Mouse (Mus musculus) cerebellum, postnatal 36 days (tissue): ENCODE data around the gene Lrrc1.

Experiments used
- DNase-seq, 2 experiments: peaks; one replicate each; pipeline ENCODE4 v3.0.0; 2021 to 2022; ENCODE audit warnings: mixed read lengths in 2 of 2

Gene Lrrc1

GRCm38 (mm10) chr9:77499084-77499483, 45.6 kb downstream of the Lrrc1 start:
- DNase-seq, result no peak

GRCm38 (mm10) chr9:77498406-77498805, 46.3 kb downstream of the Lrrc1 start:
- DNase-seq, result no peak

DNA sequence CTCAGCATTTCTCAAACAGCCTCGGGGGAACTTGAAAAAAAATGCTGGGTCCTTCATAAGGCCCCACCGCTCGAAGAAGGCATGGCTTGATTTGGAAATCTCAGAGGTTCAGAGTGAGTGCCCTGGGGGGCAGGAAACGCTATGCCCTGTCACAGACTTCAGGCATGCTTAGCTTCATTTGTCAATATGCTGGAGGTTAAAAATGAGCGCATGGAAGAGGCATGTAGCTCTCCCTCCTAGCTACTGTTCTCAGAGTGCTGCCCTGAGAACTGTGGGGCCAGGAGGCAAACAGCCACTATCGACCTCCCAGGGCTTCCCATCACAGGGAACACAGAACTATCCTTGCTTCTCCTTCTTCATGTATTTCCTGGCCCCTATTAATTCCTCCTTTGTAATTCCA, 47.5 kb downstream of the Lrrc1 start:
- DNase-seq, result no peak

- DNase-seq, result no peak
Observed at GRCm38 (mm10) chr9:77496540-77497062, 48.1 kb downstream of the Lrrc1 start.

DNA sequence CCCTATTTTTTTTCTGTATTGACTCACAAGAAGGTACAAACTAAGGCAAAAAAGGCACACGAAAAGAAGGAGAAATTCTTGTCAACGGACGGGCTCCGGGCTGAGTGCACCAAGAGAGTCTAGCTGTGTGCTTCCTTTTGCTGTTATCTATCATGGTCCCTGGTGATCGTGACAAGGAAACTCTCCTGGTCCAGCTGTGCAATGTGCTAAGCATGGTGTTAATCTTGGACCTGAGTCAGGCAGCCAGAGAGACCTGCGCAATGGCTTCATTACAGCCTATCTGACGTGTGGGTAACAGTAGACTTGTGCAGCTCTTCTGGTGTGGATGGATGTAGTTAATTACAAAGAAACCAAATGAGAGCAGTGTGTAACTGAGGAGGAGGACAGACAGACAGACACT, 50.4 kb downstream of the Lrrc1 start:
- DNase-seq, result no peak

DNA sequence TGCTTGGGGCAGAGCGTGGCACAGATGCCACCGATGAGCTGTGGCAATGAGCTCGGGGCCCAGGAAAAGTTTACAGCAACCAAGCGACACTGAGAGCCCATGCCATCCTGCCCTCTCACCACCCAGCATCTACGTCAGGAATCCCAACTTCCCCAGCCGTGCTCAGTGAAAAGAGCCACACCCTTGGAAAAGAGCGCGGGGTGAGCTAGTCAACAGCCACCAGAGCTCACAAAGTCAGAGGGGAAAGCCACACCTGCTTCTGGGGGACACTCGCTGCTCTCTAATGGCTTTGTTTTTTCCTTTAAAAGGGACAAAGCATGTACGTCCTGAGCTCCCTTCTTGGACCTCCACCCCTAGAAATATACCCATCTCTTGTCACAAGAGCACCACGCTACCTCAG, 56.1 kb downstream of the Lrrc1 start:
- no peak for DNase-seq

DNA sequence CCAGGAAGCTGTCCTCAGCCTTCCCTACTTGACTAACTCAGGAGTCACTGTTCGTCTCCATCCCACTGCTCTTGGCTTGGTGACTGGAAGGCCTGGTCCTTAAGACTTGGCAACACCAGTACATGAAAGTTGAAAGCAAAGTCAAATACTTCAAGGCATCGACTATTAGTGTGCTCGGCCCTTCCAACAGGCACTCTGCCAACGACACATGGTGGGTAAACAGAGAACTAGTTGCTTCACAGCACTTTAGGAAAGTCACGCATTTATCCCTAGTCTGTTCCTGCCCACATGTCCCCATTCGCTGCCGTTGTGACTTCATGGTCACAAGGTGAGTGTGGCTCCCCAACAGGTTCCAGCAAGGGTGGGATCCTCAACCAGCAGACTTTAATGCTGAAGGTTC, 57.2 kb downstream of the Lrrc1 start:
- no peak for DNase-seq

DNA sequence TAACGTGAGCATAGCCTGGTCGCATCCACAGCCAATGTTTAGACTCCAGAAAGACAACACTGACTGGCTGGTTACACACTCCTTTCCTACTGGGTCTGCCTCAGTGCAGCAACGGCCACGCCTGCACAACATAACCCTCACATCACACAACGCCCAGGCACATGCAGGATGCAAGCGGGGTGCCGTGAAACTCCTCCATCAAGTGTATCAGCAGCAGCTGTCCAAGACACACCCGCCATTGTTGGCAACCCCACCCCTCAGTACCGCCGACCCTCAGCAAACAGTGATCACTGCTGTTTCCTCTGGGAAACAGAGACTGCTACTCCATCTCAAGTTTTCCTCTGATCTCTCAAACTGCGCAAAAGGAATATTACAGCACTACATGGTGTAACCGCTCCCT, 58.8 kb downstream of the Lrrc1 start:
- DNase-seq, result no peak

- no peak for DNase-seq
Observed at GRCm38 (mm10) chr9:77484751-77485150, 59.9 kb downstream of the Lrrc1 start.

- DNase-seq, result no peak
Observed at GRCm38 (mm10) chr9:77483559-77483958, 61.1 kb downstream of the Lrrc1 start.

- no peak for DNase-seq
Observed at GRCm38 (mm10) chr9:77482281-77482680, 62.4 kb downstream of the Lrrc1 start.

GRCm38 (mm10) chr9:77481380-77481779, 63.3 kb downstream of the Lrrc1 start:
- no peak for DNase-seq

GRCm38 (mm10) chr9:77480574-77481319, 63.9 kb downstream of the Lrrc1 start:
- no peak for DNase-seq

DNA sequence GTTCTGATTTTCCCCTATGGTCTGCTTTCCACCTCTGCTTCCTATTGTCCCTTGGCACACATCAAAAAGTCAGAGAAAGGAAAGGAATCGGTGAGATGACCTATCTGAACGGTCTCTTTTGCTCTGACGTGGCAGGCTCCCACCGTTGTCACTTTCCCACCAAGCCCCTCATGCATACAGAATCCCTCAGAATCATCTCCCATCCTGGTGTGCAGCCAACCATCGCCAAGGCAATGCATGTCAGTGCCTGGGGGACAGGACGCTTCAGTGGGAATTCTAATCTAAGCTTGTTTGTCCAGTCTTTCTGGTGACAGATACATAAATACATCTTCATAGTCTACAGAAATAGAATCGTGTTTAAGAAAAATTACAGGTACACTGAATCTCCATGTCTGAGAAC, 64.7 kb downstream of the Lrrc1 start:
- DNase-seq, result no peak

DNA sequence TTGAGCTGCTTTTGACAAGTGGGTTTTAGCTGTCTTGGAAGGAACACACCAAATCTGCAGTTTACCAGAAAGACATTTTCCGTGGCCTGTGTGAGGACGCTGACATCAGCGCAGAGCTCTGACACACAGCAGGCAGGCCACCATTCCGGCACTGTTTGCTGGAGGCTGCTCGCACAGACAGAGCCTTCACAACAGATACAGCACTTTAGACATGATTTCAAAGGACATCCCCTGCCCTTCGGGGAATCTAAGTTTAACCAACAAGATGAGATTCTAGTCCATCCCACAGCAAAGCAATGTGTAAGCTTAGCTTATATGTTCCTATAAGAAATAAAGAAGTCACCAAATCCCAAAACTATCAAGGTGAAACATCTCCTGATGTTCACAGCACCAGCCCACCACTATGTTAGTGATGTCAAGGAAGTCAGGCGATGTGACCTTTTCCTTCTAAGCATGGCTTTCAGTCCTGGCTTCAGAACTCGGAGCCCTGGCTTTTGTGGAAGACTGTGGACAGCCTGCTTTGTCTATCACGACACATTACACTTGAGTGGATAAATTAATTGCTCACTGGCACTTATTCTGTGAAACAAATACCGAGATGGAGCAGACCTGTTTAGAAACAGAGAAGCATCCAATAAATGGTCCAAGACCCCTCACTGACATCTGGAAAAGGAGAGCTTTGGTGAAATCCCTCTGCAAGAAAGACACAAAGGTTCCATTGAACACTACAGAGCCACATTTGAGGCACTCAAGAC, 66.3 kb downstream of the Lrrc1 start:
- DNase-seq, result no peak

- DNase-seq, result no peak
Observed at GRCm38 (mm10) chr9:77474535-77474934, 70.1 kb downstream of the Lrrc1 start.

DNA sequence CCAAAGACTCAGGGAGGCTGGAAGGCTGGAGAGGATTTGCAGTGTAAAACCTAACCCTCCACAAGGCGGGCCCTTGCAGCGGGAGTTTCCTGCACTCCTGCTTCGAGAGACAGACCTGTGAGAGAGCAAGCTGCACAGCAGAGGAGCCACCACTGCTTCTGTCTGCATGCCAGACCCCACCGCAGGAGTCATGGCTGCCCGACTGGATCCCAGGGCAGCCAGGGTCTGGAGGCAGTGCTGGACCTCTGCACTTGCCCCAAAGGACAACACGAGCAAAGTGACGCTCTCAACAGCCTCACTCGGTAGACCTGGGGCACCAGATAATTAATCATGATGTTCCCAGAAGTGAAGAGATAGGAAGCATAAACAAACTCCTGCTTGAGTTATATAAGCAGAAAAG, 72.1 kb downstream of the Lrrc1 start:
- DNase-seq, result no peak

DNA sequence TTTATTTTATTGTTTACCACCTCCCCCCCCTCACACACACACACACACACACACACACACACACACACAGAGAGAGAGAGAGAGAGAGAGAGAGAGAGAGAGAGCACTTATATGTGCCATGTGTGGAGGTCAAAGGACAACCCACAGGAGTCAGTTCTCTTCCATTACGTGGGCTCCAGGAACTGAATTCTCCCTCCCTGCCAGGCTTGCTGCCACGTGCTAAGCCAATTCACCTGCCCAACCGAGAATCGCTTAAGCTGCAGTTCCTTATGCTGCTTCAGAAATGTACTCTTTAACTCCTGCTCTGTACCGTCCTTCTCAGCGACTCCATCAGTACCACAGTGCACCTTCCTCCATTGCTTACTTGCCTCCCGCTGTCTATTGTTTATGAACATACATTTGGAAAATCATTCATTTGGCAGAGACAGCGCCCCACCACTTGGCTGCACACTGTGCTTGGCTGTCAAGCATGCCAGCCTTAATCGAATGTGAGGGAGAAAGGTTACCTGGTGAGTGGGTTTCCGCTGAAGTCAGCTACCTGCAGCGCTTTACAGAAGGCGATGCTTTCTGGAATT, 72.9 kb downstream of the Lrrc1 start:
- DNase-seq, result peak in 1 of 2 experiments; percentile 39

DNA sequence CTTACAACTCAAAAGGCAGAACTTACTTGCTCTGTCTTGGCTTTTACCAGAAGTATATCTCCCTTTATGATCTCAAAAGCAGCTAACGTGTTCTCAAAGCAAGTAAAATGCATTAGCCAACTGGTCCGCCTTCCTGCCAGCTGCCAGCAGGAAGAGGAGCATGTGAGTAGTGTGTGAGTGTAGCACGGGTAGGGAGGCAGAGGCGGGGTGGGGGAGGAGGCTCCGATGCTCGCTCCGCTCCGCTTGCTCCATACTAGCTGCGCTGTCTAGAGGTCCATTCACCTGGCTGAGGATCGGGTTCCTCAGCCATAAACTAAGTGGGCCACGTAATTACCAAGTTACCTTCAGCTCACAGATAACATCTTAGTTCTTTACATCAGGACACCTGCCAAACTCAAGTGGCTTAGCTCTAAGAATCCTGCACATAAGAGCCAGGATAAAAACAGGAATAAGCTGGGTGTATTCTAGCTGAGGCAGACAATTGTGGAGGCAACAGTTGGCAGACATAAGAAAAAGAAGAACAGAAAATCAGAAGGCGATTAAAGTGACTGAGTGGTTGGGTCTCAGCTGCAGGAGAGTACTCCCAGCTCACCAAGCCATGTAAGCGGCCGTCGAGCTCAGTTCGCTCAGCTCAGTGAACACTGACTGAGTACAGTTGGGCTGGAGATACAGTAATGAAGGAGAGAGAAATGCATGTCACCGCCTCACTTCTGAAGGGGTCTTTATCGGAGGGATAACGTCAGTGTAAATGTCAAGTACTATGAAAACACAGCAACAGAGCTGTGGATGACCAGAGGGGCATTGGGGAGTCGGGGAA, 74.7 kb downstream of the Lrrc1 start:
- peak in 1 of 2 experiments; percentile 18 for DNase-seq

DNA sequence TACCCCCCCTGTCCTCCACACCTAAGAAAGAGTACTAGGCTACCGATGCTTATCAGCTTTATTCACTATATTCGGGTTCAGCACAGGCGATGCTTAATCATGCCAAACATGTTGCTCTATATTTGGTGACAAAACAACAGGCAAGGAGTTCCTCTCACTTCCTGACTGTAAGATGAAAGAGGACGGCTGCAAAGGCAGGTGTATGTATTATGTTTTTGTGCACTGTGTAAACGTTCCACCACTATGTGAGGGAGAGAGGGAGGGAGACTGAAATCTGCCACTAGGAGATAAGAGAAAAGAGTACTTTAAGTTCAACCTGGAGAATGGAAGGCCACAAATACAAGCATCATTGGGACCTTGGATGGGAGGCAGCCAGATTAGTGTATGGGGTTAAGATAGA, 77.7 kb downstream of the Lrrc1 start:
- no peak for DNase-seq

DNA sequence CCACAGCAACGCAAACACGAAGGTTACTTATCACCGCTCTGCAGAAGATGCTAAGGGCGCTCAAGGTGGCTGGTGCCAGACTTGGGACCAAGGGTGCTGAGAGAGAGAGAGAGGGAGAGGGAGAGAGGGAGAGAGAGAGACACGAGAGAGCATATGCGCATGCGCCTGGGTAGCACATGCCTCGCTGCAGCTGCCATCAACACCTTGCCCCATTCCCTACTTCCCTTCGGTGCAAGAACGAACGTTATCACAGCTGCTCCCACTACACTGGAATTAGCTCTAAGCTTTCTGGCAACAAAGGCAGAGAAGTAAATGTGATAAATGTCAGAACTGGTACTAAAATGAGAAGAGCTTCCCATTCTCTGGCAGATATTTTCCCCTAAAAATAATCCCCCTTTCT, 79.3 kb downstream of the Lrrc1 start:
- DNase-seq, result no peak

DNA sequence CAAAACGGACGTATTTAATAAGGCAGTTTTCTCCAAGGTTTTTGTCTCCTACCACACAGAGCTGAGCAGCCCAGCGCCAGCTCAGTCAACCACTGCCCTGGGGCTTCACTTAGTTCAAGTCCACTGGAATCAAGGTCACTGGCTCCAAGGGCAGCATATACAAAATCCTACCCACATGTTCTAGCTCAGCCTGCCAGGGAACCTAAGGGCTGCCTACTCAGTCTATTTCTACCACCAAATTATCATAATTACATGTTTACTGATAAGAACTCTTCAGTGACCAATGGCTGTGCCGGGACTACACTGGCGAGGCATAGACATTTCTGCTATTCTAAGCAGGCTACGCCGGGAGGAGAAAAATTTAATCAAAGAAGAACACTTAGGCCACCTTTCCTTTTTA, 80.8 kb downstream of the Lrrc1 start:
- no peak for DNase-seq

DNA sequence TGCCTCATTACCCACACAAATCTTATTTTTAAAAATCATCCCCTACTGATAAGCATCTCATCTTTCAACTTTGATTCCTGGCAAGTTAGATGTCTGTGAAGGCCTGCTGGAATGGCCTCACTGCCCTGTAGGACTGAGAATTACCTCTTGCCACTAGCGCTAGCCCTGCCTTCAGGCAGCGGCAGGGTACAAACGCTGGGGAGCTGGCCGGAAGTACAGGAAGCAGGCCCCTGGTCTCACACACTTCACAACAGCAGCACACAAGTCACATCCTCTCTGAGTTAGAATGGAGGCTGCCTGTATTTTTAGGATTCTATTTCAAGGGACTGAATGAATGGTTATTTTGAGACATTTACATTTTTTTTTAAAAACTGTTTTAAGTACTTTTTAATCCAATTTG, 81.5 kb downstream of the Lrrc1 start:
- no peak for DNase-seq
